Mouse (Mus musculus) kidney, postnatal 0 days (tissue): ENCODE data around the gene Iqsec3. TPM values are rescaled to one million over a fixed set of nuclear protein-coding genes. Genes with fewer than 3 reads are reported as not detected.

Source experiments
- ATAC-seq: fragments of 200-750 bp; cut with Nextera tagmentation; replicated peaks from 2 replicates; pipeline ENCODE4 v1.8.0; 2017; ENCODE audit warnings: low read depth, moderate number of reproducible peaks, moderate TSS enrichment, moderate library complexity; ENCODE audit not compliant: low FRiP score
- DNase-seq: peaks from one replicate; pipeline ENCODE4 v3.0.0-alpha.2; 2016; ENCODE audit warnings: low spot score
- H3K27ac ChIP-seq: fragments of 300-500 bp; sonication (generic); 2 replicates; pipeline ENCODE4 v1.5.1; 2014; ENCODE audit warnings: mild to moderate bottlenecking
- H3K27me3 ChIP-seq: fragments of 300-500 bp; sonication (generic); 2 replicates; pipeline ENCODE4 v1.6.1; 2014; ENCODE audit warnings: low read length, mixed read lengths; ENCODE audit not compliant: insufficient read depth
- H3K36me3 ChIP-seq: fragments of 300-500 bp; sonication (generic); 2 replicates; pipeline ENCODE4 v1.6.1; 2014; ENCODE audit warnings: low read length, mixed read lengths; ENCODE audit not compliant: insufficient read depth
- H3K4me1 ChIP-seq: fragments of 300-500 bp; sonication (generic); replicated peaks from 2 replicates; pipeline ENCODE4 v1.6.1; 2014; ENCODE audit warnings: antibody characterized with exemption, low read length, mixed read lengths; ENCODE audit not compliant: insufficient read depth
- H3K4me2 ChIP-seq: fragments of 300-500 bp; sonication (generic); 2 replicates; pipeline ENCODE4 v1.6.1; 2014; ENCODE audit warnings: mild to moderate bottlenecking, low read length, moderate library complexity, mixed read lengths
- H3K4me3 ChIP-seq: fragments of 300-500 bp; sonication (generic); replicated peaks from 2 replicates; pipeline ENCODE4 v1.5.1; 2014; ENCODE audit warnings: low read depth, low read length
- H3K9ac ChIP-seq: fragments of 300-500 bp; sonication (generic); 2 replicates; pipeline ENCODE4 v1.6.1; 2014; ENCODE audit warnings: low read depth, low read length
- H3K9me3 ChIP-seq: fragments of 300-500 bp; sonication (generic); replicated peaks from 2 replicates; pipeline ENCODE4 v1.6.1; 2016; ENCODE audit warnings: low read length, inconsistent platforms, mixed read lengths
- CTCF ChIP-seq: IDR thresholded peaks from 2 replicates; pipeline ENCODE4 v1.5.1; 2016; ENCODE audit warnings: antibody characterized with exemption, low read depth, mild to moderate bottlenecking, moderate library complexity
- WGBS: fragments of 180-500 bp; shearing (Covaris S2); extraction: QIAGEN DNeasy Blood & Tissue Kit; methylation state at CpG from one replicate; pipeline ENCODE4 v1.1.7; 2014; 5-methylcytosine and 5-hydroxymethylcytosine counted together
- polyA plus RNA-seq: library from polyadenylated mRNA; unstranded; fragments of >200 nt; fragmentation: Nextera tagmentation; extraction: Ambion mirVana; gene quantifications from 2 replicates; pipeline ENCODE4 v1.2.1, GENCODE M21; 2015

The Iqsec3 gene
- polyA plus RNA-seq, 1 experiment from 2014 or later = 0.07 TPM

DNA sequence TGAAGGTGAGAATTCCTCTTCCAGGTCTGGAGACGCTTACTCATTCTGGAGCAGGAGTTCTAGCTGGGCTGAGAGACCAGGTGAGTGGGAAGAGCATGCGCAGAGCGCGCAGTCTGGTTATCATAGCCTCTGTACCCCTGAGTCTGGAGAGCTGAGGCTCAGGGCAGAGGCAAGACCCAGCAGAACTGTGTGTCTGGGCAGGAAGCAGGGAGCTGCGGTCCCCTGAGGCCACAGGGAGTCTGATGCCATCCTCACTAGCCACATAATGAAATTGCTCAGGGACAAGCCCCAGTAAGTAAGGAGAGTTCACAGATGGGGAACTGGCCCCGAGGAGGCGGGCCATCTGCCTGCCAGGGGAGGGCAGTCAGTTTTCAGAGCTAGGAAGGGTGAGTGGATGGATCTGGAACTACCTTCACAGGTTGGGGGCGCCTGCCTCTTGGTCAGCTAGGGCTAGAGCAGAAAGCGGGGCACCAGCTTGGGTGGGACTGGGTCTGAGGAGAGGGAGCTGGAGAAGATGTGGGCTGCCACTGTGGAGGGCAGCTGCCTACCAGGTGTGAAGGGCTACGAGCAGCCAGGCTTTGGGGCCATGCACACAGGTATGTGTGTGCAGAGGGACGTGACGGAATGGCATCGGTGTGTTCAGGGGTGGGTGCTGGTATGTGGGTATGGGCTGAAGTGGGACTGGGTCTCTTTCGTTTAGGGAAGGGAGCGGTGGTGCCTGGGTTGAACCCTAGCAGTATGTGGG is 130.3 kb downstream of the Iqsec3 start, which contains the start of gene Slc6a12:
Gene Slc6a12, plus strand, starts transcription at position 51 of the 745 bp plus-strand sequence.
- Histone ChIP-seq H3K9me3 (no peaks in the 10 kb centered on the region), H3K9ac (no peak within 1 kb of the TSS), H3K36me3 (no peaks in the 10 kb centered on the region), H3K4me2 (peak within 1 kb of the TSS; percentile 30), H3K4me1 (peaks cover 15% of the 10 kb centered on the region; the same call in 1 of the 2 replicates), H3K4me3 (no peak within 1 kb of the TSS), H3K27ac (peak within 1 kb of the TSS; percentile 52; the same call in 1 of the 2 replicates), H3K27me3 (no peaks in the 10 kb centered on the region)
- no peak for TF ChIP-seq CTCF
- ATAC-seq (peak; percentile 75), DNase-seq (no peak)
- 56% methylated on average over 15 of the region's 15 CpGs for WGBS

DNA sequence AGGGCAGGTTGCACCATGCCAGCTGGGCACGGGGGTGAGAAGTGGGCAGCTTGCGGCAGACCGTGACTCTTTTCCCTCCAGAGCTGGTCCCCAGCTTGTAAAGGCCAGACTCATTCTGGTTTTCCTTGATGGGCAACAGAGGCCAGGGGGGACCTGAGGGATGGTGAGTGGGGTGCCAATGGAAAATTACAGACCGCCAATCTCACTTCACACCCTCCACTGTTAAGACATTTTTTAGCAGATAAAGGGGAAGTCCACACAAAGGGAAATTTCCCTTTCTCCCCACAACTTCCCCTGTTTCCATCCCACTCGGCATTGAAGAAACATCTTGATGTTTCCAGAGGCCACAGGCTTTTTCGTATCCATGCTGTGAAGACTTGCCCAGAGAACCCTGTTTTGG is 131.8 kb downstream of the Iqsec3 start:
- H3K4me1 ChIP-seq = peaks cover 15% of the 10 kb centered on the region; the same call in 1 of the 2 replicates
- H3K36me3 ChIP-seq = no peaks in the 10 kb centered on the region
- no peak for ATAC-seq
- H3K27ac ChIP-seq = no peak overlapping the region
- TF ChIP-seq CTCF = no peak
- no peaks in the 10 kb centered on the region for H3K27me3 ChIP-seq
- no peaks in the 10 kb centered on the region for H3K9me3 ChIP-seq
- no peak overlapping the region for H3K4me2 ChIP-seq
- no peak for DNase-seq
- H3K9ac ChIP-seq = no peak overlapping the region
- no peak overlapping the region for H3K4me3 ChIP-seq
- WGBS = 74% methylated on average over 6 of the region's 6 CpGs

DNA sequence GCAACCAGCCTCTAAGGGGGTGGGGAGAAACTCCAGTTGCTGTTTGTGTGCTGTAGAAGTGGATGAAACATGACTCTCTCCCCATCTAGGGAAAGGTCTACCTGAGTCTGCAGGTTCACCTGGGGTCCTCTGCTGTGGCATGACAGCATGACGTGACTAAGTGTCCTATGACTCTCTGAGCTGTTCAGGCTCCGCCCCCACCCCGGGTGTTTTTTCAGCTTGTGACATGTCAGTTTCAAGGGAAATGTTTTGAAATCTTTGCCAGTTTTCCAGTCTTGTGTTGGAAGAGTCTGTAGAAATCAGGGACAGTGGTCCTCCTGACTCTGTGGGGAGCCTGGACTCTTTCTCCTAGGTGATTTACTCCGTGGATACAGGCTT is 135.0 kb downstream of the Iqsec3 start:
- H3K9ac ChIP-seq = no peak overlapping the region
- H3K9me3 ChIP-seq = no peaks in the 10 kb centered on the region
- TF ChIP-seq CTCF = no peak
- H3K27me3 ChIP-seq = no peaks in the 10 kb centered on the region
- no peak overlapping the region for H3K4me3 ChIP-seq
- peaks cover 3% of the 10 kb centered on the region; the same call in 1 of the 2 replicates for H3K4me1 ChIP-seq
- WGBS = 33% methylated on average over 4 of the region's 4 CpGs
- no peak overlapping the region for H3K27ac ChIP-seq
- no peak overlapping the region for H3K4me2 ChIP-seq
- ATAC-seq (peak; percentile 18; the same call in 1 of the 2 replicates), DNase-seq (no peak)
- H3K36me3 ChIP-seq = no peaks in the 10 kb centered on the region

DNA sequence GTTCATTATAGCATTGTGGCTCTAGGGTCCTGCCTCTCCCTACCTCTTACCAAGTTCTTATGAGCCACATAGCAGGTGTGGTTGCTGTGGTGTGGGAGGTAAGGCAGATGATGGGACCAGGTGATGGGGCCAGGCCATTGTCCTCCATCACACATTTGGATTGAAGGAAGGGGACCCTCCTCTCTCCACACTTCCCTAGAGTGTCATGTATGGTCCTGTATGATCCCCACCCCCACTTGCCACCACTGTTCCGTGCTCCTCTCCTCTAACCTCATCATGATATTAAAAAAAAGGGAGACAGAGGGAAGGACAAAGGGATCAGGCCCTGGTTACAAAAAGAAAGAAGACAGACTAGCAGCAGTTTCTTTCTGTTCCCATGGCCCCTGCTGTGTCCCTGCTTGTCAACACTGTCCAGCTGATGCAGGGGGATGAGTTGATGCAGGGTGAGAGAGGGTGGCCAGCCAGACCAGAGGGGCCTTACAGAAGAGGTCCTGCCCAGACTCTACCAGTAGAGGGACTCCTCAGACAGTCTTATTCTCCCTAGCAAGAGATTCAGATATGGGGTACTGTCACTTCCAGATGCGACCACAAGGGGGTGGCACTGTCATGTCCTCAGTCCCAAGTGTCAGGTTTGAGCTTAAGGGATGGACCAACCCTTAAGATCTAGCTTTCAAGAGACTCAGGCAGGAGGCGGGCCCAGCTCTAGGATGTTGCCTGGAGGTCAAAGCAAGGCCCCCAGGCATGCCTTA is 135.5 kb downstream of the Iqsec3 start:
- Histone ChIP-seq H3K27me3 (no peaks in the 10 kb centered on the region), H3K4me2 (no peak overlapping the region), H3K4me1 (no peaks in the 10 kb centered on the region), H3K36me3 (no peaks in the 10 kb centered on the region), H3K9me3 (no peaks in the 10 kb centered on the region), H3K27ac (no peak overlapping the region), H3K4me3 (no peak overlapping the region), H3K9ac (no peak overlapping the region)
- peak; percentile 93 for DNase-seq
- 34% methylated on average over 3 of the region's 3 CpGs for WGBS
- peak; percentile 98 for TF ChIP-seq CTCF
- peak; percentile 75 for ATAC-seq

DNA sequence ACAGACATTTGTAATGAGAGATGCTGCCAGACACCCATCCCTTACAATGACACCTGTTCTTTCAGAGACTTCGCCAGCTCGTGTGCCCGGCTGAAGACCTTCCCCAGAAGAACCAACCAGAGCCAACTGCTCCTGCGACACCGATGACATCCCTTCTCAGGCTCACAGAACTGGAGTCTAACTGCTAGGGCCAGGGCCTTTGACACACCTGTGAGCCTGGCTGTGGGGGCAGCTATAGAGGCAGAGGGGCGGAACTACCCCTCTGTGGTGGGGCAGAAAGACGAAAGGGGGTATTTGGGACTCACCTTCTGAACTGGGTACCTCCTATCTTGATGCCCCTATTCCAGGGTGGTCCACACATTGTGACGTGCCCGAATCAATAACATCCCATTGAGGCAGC is 136.2 kb downstream of the Iqsec3 start:
- H3K9ac ChIP-seq = no peak overlapping the region
- no peak overlapping the region for H3K4me2 ChIP-seq
- H3K27me3 ChIP-seq = no peaks in the 10 kb centered on the region
- no peak for DNase-seq
- no peak for ATAC-seq
- H3K27ac ChIP-seq = no peak overlapping the region
- 92% methylated on average over 9 of the region's 9 CpGs for WGBS
- no peaks in the 10 kb centered on the region for H3K36me3 ChIP-seq
- no peaks in the 10 kb centered on the region for H3K9me3 ChIP-seq
- H3K4me1 ChIP-seq = no peaks in the 10 kb centered on the region
- no peak overlapping the region for H3K4me3 ChIP-seq
- TF ChIP-seq CTCF = no peak

DNA sequence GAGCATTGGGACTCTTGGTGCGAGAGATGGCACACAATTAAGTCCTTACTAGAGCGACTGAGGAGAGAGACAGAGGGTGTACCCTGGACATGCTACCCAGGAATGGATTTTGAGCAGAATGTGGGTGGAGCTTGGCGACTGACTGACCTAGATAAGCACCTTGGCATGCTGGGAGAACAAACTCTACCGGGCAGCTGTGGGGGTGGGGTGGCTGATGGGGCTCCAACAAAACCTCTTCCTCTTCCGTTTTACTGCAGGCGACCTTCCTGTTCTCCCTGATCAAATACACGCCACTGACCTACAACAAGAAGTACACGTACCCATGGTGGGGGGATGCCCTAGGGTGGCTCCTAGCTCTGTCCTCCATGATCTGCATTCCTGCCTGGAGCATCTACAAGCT is 136.9 kb downstream of the Iqsec3 start:
- no peaks in the 10 kb centered on the region for H3K36me3 ChIP-seq
- ATAC-seq (no peak), DNase-seq (no peak)
- H3K4me1 ChIP-seq = no peaks in the 10 kb centered on the region
- H3K9me3 ChIP-seq = no peaks in the 10 kb centered on the region
- no peak overlapping the region for H3K4me3 ChIP-seq
- TF ChIP-seq CTCF = no peak
- 57% methylated on average over 8 of the region's 8 CpGs for WGBS
- no peak overlapping the region for H3K4me2 ChIP-seq
- H3K27me3 ChIP-seq = no peaks in the 10 kb centered on the region
- H3K27ac ChIP-seq = no peak overlapping the region
- H3K9ac ChIP-seq = no peak overlapping the region
